Mouse (Mus musculus): Measurements from ENCODE around the gene 1700047I17Rik2.
"Not testable (repeated sequence)": the region's sequence is repeated elsewhere in the genome, so short reads cannot be mapped to it uniquely, and the experiment has no call there.

Gene 1700047I17Rik2

DNA sequence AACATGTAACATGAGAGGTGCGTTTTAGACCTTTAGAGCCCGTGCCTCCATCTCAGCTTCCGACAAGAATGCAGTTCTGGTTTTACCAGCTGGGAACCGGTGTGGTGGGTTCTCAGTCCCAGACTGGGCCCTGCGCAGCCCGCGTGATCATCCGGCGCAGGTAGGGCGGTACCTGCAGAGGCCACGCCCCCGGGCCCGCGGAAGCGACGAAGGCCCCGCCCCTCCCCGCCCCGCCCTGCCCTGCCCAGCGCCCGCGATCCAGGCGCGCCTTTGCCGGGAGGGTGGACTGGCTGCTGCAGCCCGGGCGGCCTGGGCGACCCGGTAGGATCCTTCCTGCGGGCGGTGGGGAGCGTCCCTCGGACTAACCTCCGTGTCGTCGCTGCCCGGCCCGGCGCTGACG lies at the start of gene 1700047I17Rik2:
Gene 1700047I17Rik2, plus strand, starts transcription at position 287 of the 400 bp plus-strand sequence.
- in situ Hi-C loops (cut with MboI; ENCODE audit: low pct_unique_long_range_greater_than_20kb in 1 of 2, low sequenced_read_pairs in 2 of 2, unreplicated experiment in 1 of 2) = not testable (repeated sequence)

DNA sequence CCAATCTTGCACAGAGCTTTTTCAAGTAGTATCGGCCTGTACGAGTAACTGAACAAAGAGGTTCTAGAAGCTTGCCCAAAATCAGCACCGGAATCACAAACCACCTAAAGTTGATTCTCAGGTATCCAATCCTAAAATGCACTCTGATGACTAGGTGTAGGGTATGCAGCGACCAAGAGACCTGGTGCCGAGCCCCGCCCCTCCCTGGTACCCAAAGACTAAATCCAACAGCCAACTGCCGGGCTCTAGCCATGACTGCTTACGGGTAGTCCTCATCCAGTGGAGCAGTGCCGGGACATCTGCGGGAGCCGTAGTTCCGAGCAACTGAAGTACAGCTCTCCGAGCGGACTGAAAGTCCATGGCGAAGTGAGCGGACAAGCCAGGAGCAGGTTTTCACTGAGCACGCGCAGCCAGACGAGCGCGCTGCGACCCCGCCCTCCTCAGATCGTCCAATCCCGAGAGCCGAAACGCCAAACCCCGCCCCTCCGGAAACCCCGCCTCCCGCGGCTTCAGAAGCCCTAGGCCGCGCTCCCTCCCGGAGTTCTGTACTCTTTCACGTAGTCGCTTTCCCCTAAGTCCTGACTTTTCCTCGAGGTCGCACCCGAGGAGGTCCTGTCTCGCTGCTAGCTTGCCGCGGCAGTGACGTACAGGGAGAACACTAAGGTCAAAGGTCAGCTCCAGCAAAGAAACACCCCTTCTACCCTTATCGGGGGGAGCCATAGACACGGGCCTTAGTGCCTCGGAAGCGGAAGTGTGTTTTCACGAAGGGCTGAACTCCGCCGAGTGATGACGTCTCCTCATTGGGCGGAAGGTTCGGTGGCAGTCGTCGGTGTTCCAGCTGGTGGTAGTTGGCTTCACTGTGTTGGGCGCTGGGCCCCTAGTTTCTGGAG lies 44.6 kb upstream of the 1700047I17Rik2 start, which contains the start of gene Srp54b:
Gene Srp54b, plus strand, starts transcription at position 546 of the 890 bp plus-strand sequence.
- in situ Hi-C loops (cut with MboI; ENCODE audit: low pct_unique_long_range_greater_than_20kb in 1 of 2, low sequenced_read_pairs in 2 of 2, unreplicated experiment in 1 of 2) = not testable (repeated sequence)

GRCm38 (mm10) chr12:55155449-55155783 lies 44.0 kb upstream of the 1700047I17Rik2 start:
- in situ Hi-C loops (cut with MboI; ENCODE audit: low pct_unique_long_range_greater_than_20kb in 1 of 2, low sequenced_read_pairs in 2 of 2, unreplicated experiment in 1 of 2) = not testable (repeated sequence)

DNA sequence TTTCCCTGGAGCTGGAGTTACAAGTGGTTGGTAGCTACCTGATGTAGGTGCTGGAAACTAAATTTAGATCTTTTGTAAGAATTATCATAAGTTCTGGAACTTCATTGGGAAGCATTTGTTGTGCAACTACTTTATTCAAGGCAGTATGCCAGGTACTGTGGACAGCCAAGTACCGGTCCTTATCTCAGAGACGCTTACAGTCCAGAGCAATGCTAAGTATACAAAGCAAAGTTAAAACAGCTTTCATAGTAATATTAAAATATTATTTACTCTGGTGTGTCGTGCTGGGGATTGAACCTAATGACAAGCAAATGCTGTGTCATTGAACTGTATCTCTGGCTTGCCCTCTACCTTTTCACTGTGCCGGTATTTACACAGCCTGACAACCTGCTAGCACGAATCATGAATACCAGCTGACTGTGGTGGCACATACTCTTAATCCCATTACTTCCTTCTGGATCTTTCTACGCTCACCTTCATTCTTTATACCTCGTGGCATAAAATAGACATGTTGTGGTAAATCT lies 32.3 kb upstream of the 1700047I17Rik2 start:
- in situ Hi-C loops (cut with MboI; ENCODE audit: low pct_unique_long_range_greater_than_20kb in 1 of 2, low sequenced_read_pairs in 2 of 2, unreplicated experiment in 1 of 2) = not testable (repeated sequence)

DNA sequence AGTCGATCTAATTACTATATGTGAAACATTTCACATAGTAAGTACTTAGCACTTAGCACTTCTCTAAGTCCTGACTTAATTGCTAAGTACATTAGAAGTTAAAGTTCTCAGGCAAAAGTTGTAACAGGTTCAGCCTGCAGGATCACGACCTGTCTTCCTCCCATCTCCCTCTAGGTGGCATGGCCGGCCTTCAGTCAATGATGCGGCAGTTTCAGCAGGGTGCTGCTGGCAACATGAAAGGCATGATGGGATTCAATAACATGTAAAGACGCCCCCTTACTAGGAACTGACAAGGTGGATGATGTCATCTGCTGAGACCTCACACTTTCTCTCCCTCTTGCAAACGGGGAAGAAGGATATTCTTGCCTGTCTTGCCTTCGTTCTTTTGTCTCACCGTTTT lies 11.7 kb upstream of the 1700047I17Rik2 start:
- in situ Hi-C loops (cut with MboI; ENCODE audit: low pct_unique_long_range_greater_than_20kb in 1 of 2, low sequenced_read_pairs in 2 of 2, unreplicated experiment in 1 of 2) = not testable (repeated sequence)

DNA sequence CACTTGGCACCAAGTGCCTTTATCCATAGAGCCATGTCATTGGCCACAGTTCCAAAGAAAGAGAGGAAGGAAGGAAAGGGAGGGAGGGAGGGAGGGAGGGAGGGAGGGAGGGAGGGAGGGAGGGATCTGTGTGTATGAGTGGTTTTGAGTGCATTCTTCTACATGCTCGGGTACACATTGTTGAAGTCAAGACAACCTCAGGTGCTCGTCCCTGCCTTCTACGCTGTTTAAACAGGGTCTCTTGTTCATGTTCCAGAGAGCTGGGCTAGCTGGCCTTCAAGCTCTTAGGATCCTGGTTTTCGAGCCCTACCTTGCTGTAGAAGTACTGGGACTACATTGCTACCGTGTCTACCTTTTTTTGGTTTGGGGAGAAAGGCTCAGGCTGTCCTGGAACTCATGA lies 10.3 kb upstream of the 1700047I17Rik2 start:
- in situ Hi-C loops (cut with MboI; ENCODE audit: low pct_unique_long_range_greater_than_20kb in 1 of 2, low sequenced_read_pairs in 2 of 2, unreplicated experiment in 1 of 2) = not testable (repeated sequence)

DNA sequence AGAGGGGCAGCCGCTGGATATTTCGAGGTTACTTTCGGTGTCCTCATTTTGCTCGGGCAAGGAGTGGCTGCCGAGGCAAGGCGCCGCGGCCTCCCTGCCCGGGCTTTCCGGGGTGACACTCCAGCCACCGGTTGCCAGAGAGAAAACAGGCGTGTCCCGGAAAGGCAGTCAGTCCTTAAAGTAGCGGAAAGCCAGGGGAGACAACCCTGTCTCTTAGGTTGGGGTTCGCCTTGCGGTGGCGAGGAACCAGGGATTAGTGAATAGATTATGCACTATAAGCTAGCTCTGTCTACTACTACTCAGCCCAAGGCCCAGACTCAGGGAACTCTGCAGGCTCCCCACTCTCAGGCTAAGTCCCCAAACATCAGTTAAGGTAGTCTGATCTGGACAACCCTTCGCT lies 407 bp downstream of the 1700047I17Rik2 start:
- in situ Hi-C loops (cut with MboI; ENCODE audit: low pct_unique_long_range_greater_than_20kb in 1 of 2, low sequenced_read_pairs in 2 of 2, unreplicated experiment in 1 of 2) = not testable (repeated sequence)

DNA sequence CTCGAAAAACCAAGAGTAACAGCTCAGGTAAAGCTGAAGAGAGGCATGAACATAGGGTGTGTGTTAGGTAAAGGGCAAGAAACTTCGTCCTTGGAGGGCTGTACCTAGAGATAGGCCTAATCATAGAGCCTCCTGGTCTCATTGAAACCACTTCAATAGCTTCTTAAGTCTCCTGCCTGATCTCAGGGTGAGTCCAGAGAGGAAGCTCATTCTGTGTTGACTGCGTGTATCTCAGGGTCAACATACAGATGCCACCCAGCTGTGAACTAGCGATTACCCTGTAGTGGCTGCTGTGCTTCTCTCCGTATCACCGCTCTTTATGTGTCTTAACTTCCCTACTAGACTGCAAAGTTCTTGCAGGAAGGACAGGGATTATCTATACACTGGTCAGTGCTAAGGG lies 13.6 kb downstream of the 1700047I17Rik2 start:
- in situ Hi-C loops (cut with MboI; ENCODE audit: low pct_unique_long_range_greater_than_20kb in 1 of 2, low sequenced_read_pairs in 2 of 2, unreplicated experiment in 1 of 2) = not testable (repeated sequence)

DNA sequence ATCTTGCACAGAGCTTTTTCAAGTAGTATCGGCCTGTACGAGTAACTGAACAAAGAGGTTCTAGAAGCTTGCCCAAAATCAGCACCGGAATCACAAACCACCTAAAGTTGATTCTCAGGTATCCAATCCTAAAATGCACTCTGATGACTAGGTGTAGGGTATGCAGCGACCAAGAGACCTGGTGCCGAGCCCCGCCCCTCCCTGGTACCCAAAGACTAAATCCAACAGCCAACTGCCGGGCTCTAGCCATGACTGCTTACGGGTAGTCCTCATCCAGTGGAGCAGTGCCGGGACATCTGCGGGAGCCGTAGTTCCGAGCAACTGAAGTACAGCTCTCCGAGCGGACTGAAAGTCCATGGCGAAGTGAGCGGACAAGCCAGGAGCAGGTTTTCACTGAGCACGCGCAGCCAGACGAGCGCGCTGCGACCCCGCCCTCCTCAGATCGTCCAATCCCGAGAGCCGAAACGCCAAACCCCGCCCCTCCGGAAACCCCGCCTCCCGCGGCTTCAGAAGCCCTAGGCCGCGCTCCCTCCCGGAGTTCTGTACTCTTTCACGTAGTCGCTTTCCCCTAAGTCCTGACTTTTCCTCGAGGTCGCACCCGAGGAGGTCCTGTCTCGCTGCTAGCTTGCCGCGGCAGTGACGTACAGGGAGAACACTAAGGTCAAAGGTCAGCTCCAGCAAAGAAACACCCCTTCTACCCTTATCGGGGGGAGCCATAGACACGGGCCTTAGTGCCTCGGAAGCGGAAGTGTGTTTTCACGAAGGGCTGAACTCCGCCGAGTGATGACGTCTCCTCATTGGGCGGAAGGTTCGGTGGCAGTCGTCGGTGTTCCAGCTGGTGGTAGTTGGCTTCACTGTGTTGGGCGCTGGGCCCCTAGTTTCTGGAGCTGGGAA lies 30.5 kb downstream of the 1700047I17Rik2 start, which contains the start of gene Srp54c:
Gene Srp54c, plus strand, starts transcription at position 543 of the 894 bp plus-strand sequence.
- in situ Hi-C loops (cut with MboI; ENCODE audit: low pct_unique_long_range_greater_than_20kb in 1 of 2, low sequenced_read_pairs in 2 of 2, unreplicated experiment in 1 of 2) = not testable (repeated sequence)

DNA sequence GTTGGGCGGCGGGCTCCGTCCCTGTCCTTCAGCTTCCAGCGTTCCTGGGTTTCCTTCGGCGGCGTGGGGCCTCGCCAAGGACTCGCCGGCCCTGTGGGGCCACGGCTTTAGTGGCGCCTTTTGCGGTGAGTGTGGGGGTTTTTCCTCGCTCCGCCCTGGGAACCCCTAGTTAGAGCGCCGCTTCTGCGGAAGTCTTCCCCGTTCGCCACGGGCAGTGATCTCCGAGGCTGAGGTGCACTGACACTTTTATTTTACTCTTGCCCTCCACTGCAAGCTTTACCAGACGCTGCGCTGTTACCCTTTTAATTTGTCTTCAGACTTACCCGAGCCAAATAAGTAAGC lies 31.1 kb downstream of the 1700047I17Rik2 start:
- in situ Hi-C loops (cut with MboI; ENCODE audit: low pct_unique_long_range_greater_than_20kb in 1 of 2, low sequenced_read_pairs in 2 of 2, unreplicated experiment in 1 of 2) = not testable (repeated sequence)

GRCm38 (mm10) chr12:55242243-55242642 lies 42.9 kb downstream of the 1700047I17Rik2 start:
- in situ Hi-C loops (cut with MboI; ENCODE audit: low pct_unique_long_range_greater_than_20kb in 1 of 2, low sequenced_read_pairs in 2 of 2, unreplicated experiment in 1 of 2) = not testable (repeated sequence)

DNA sequence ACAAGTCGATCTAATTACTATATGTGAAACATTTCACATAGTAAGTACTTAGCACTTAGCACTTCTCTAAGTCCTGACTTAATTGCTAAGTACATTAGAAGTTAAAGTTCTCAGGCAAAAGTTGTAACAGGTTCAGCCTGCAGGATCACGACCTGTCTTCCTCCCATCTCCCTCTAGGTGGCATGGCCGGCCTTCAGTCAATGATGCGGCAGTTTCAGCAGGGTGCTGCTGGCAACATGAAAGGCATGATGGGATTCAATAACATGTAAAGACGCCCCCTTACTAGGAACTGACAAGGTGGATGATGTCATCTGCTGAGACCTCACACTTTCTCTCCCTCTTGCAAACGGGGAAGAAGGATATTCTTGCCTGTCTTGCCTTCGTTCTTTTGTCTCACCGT lies 62.6 kb downstream of the 1700047I17Rik2 start:
- in situ Hi-C loops (cut with MboI; ENCODE audit: low pct_unique_long_range_greater_than_20kb in 1 of 2, low sequenced_read_pairs in 2 of 2, unreplicated experiment in 1 of 2) = not testable (repeated sequence)

DNA sequence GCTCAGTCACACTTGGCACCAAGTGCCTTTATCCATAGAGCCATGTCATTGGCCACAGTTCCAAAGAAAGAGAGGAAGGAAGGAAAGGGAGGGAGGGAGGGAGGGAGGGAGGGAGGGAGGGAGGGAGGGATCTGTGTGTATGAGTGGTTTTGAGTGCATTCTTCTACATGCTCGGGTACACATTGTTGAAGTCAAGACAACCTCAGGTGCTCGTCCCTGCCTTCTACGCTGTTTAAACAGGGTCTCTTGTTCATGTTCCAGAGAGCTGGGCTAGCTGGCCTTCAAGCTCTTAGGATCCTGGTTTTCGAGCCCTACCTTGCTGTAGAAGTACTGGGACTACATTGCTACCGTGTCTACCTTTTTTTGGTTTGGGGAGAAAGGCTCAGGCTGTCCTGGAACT lies 64.0 kb downstream of the 1700047I17Rik2 start:
- in situ Hi-C loops (cut with MboI; ENCODE audit: low pct_unique_long_range_greater_than_20kb in 1 of 2, low sequenced_read_pairs in 2 of 2, unreplicated experiment in 1 of 2) = not testable (repeated sequence)

All from mouse embryonic stem cell (cell line).